Mouse (Mus musculus) cortical plate, adult 2 months (tissue): ENCODE measurements around the gene Rnf128. TPM values are rescaled to one million over a fixed set of nuclear protein-coding genes. Genes with fewer than 3 reads are reported as not detected.

Experiments used
- H3K27ac ChIP-seq: fragments of 200-500 bp; 2 replicates; pipeline ENCODE4 v1.5.1; 2012; ENCODE audit warnings: low read length, control low read depth, inconsistent platforms; ENCODE audit not compliant: insufficient read depth
- H3K4me1 ChIP-seq: fragments of 200-500 bp; 2 replicates; pipeline ENCODE4 v1.6.1; 2011; ENCODE audit warnings: low read length; ENCODE audit not compliant: control insufficient read depth, insufficient read depth
- H3K4me3 ChIP-seq: fragments of 200-500 bp; 2 replicates; pipeline ENCODE4 v1.5.1; 2011; ENCODE audit warnings: mild to moderate bottlenecking, low read length, control low read depth; ENCODE audit not compliant: insufficient read depth
- CTCF ChIP-seq: fragments of 200-500 bp; IDR thresholded peaks from 2 replicates; pipeline ENCODE4 v1.5.1; 2011; ENCODE audit warnings: mild to moderate bottlenecking, control low read depth, low read length; ENCODE audit not compliant: insufficient read depth; ENCODE audit errors: extremely low read depth
- POLR2A ChIP-seq: fragments of 200-500 bp; IDR thresholded peaks from 2 replicates; pipeline ENCODE4 v1.6.1; 2011; ENCODE audit warnings: mild to moderate bottlenecking, low read length, control low read depth; ENCODE audit not compliant: insufficient read depth; ENCODE audit errors: extremely low read depth
- polyA plus RNA-seq: library from polyadenylated mRNA; depleted of rRNA; stranded (reverse); fragments of >200 nt; gene quantifications from 2 replicates; pipeline ENCODE4 v1.2.3, GENCODE M21; 2012; rRNA removed

The Rnf128 gene
- 7.0 and 7.7 TPM in 2 replicates for polyA plus RNA-seq

GRCm38 (mm10) chrX:139562925-139563461 is at the start of gene Rnf128:
Gene Rnf128, plus strand, starts transcription at chrX:139563316.
- TF ChIP-seq CTCF (no peak), POLR2A (no peak)
- Histone ChIP-seq H3K27ac (no peak within 1 kb of the TSS), H3K4me3 (no peak within 1 kb of the TSS), H3K4me1 (no peaks in the 10 kb centered on the region)

GRCm38 (mm10) chrX:139516156-139516555 is 47.0 kb upstream of the Rnf128 start:
- H3K27ac ChIP-seq = no peak overlapping the region
- TF ChIP-seq CTCF = no peak
- no peak overlapping the region for H3K4me3 ChIP-seq
- H3K4me1 ChIP-seq = no peaks in the 10 kb centered on the region

- Histone ChIP-seq H3K27ac (no peak overlapping the region), H3K4me1 (no peaks in the 10 kb centered on the region), H3K4me3 (no peak overlapping the region)
- no peak for TF ChIP-seq CTCF
- TF ChIP-seq POLR2A = no peak
These were observed 43.9 kb upstream of the Rnf128 start for GRCm38 (mm10) chrX:139519251-139519650.

- TF ChIP-seq CTCF (no peak), POLR2A (no peak)
- no peak overlapping the region for H3K27ac ChIP-seq
- H3K4me1 ChIP-seq = no peaks in the 10 kb centered on the region
- H3K4me3 ChIP-seq = no peak overlapping the region
These were observed 38.6 kb upstream of the Rnf128 start for GRCm38 (mm10) chrX:139524303-139525091.

- no peak for TF ChIP-seq POLR2A
- TF ChIP-seq CTCF = no peak
- no peak overlapping the region for H3K27ac ChIP-seq
- H3K4me1 ChIP-seq = no peaks in the 10 kb centered on the region
- no peak overlapping the region for H3K4me3 ChIP-seq
These were observed 37.4 kb upstream of the Rnf128 start for GRCm38 (mm10) chrX:139525724-139526123.

- TF ChIP-seq CTCF (no peak), POLR2A (no peak)
- H3K4me3 ChIP-seq = no peak overlapping the region
- no peak overlapping the region for H3K27ac ChIP-seq
- no peaks in the 10 kb centered on the region for H3K4me1 ChIP-seq
These were observed 36.1 kb upstream of the Rnf128 start for GRCm38 (mm10) chrX:139526984-139527383.

- Histone ChIP-seq H3K27ac (no peak overlapping the region), H3K4me1 (no peaks in the 10 kb centered on the region), H3K4me3 (no peak overlapping the region)
- no peak for TF ChIP-seq POLR2A
- no peak for TF ChIP-seq CTCF
These were observed 33.4 kb upstream of the Rnf128 start for GRCm38 (mm10) chrX:139529678-139530077.

- no peak for TF ChIP-seq CTCF
- no peak for TF ChIP-seq POLR2A
- Histone ChIP-seq H3K4me3 (no peak overlapping the region), H3K4me1 (no peaks in the 10 kb centered on the region), H3K27ac (no peak overlapping the region)
These were observed 30.8 kb upstream of the Rnf128 start for GRCm38 (mm10) chrX:139532293-139532692.

GRCm38 (mm10) chrX:139537641-139538397 is 25.3 kb upstream of the Rnf128 start:
- Histone ChIP-seq H3K4me3 (no peak overlapping the region), H3K27ac (no peak overlapping the region), H3K4me1 (no peaks in the 10 kb centered on the region)
- TF ChIP-seq POLR2A (no peak), CTCF (no peak)

- TF ChIP-seq CTCF (no peak), POLR2A (no peak)
These were observed 19.4 kb upstream of the Rnf128 start for GRCm38 (mm10) chrX:139543726-139544125.

More at GRCm38 (mm10) chrX:139543726-139544125, 19.4 kb upstream of the Rnf128 start:
- Histone ChIP-seq H3K4me3 (no peak overlapping the region), H3K4me1 (no peaks in the 10 kb centered on the region), H3K27ac (no peak overlapping the region)
